Mouse (Mus musculus): ENCODE results near the gene Brip1. TPM values are rescaled to one million over a fixed set of nuclear protein-coding genes. Genes with fewer than 3 reads are reported as not detected.

The Brip1 gene
- polyA plus RNA-seq, 1 experiment from 2014 or later = 2.6 TPM

DNA sequence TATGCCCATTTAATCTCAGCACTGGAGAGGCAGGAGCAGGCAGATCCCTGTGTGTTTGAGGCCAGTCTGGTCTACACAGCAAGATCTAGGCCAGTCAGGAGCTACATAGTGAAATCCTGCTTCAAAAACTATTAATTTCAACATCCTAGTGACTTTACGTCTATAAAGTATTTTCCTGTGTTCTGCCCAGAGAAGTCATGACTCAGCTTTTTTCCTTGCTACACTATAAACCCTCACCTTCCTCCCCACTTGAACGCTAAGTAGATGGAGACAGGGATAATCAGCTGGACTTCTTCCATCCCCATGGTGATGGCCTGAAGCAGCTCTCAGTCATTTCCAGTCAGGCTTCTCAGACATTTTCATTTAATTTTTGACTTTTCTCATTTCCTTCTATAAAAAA lies 187.9 kb downstream of the Brip1 start:
- 52% methylated on average over 2 of the region's 2 CpGs for WGBS
- no peaks in the 10 kb centered on the region for H3K27me3 ChIP-seq (ENCODE audit: control insufficient read depth, insufficient read depth, low read length)
- no peak for TF ChIP-seq EP300 (optimal IDR thresholded peaks at IDR 0.05)
- TF ChIP-seq CTCF (IDR thresholded peaks at IDR 0.05; ENCODE audit: low read depth) = no peak
- H3K36me3 ChIP-seq (ENCODE audit: control insufficient read depth, insufficient read depth, low read length) = no peaks in the 10 kb centered on the region
- H3K4me3 ChIP-seq (ENCODE audit: low read depth, low read length) = no peak overlapping the region
- no peak overlapping the region for H3K4me2 ChIP-seq (replicated peaks; ENCODE audit: low read depth)
- no peak overlapping the region for H3K27ac ChIP-seq (replicated peaks)
- H3K9me3 ChIP-seq (ENCODE audit: control insufficient read depth, low read length) = no peaks in the 10 kb centered on the region
- DNase-seq (ENCODE audit: low spot score) = no peak
- ATAC-seq (ENCODE audit: low FRiP score, low TSS enrichment) = no peak
- no peaks in the 10 kb centered on the region for H3K4me1 ChIP-seq (replicated peaks; ENCODE audit: control insufficient read depth, insufficient read depth)
- H3K9ac ChIP-seq (ENCODE audit: low read length) = no peak overlapping the region

DNA sequence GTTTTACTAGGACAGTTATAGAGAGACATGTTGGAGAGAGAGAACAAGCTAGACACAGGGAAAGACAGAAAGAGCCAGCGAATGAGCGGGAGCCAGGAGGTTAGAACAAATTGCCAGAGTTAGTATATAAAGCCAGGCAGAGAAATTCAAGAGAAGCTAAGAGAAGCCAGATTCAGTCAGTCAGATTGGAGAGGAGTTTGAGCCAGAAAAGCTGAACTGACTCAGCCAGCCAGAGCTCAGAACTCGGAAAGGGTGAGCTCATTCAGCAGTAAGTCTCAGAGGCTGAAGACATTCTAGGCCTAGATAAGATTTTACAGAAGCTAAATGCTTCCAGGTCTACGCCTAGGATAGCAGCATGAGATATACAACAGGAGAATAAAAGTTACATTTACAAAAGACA lies 190.5 kb downstream of the Brip1 start:
- Histone ChIP-seq H3K4me1 (replicated peaks; ENCODE audit: control insufficient read depth, insufficient read depth) (no peaks in the 10 kb centered on the region), H3K27me3 (ENCODE audit: control insufficient read depth, insufficient read depth, low read length) (no peaks in the 10 kb centered on the region), H3K9me3 (ENCODE audit: control insufficient read depth, low read length) (no peaks in the 10 kb centered on the region), H3K36me3 (ENCODE audit: control insufficient read depth, insufficient read depth, low read length) (no peaks in the 10 kb centered on the region), H3K4me3 (ENCODE audit: low read depth, low read length) (no peak overlapping the region), H3K9ac (ENCODE audit: low read length) (no peak overlapping the region), H3K27ac (replicated peaks) (no peak overlapping the region), H3K4me2 (replicated peaks; ENCODE audit: low read depth) (no peak overlapping the region)
- whole genome bisulfite sequencing = 73% methylated on average over 4 of the region's 4 CpGs
- no peak for TF ChIP-seq EP300 (optimal IDR thresholded peaks at IDR 0.05)
- TF ChIP-seq CTCF (IDR thresholded peaks at IDR 0.05; ENCODE audit: low read depth) = no peak
- DNase-seq (ENCODE audit: low spot score) (no peak), ATAC-seq (ENCODE audit: low FRiP score, low TSS enrichment) (no peak)

DNA sequence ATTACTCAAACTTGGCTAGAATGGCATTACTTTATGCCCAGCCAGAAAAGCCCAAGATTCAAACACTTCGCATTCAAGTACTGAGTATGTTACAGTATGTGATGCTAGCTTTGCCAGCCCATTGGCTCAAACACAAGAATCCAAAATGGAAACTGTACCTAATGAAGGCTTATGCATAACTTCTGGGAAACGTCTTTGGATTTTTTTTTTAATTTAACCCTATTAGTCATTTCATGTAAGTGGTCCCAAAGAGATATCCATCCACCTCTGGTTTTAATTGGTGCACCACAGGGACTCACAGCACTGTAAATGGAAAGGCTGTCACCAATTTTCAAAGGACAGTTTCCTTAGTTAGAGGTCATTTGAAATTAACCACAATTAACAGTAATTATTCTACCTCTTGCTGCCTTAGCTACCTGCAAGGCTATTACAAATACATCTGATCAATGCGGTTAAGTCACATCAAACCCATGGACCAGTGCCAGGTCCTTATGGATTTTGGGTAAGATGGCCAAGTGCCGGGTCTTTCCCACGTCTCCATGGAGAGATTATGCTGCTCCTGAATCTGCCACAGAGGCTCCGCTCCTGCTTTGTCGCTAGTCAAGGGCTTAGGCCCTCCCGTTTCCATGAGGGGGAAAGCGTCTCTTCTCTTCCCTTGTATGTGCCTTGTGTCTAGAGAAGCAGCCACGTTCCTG lies 192.6 kb downstream of the Brip1 start:
- no peak for DNase-seq (ENCODE audit: low spot score)
- Histone ChIP-seq H3K4me3 (ENCODE audit: low read depth, low read length) (no peak overlapping the region), H3K4me1 (replicated peaks; ENCODE audit: control insufficient read depth, insufficient read depth) (no peaks in the 10 kb centered on the region), H3K27ac (replicated peaks) (no peak overlapping the region), H3K9me3 (ENCODE audit: control insufficient read depth, low read length) (no peaks in the 10 kb centered on the region), H3K9ac (ENCODE audit: low read length) (no peak overlapping the region), H3K36me3 (ENCODE audit: control insufficient read depth, insufficient read depth, low read length) (no peaks in the 10 kb centered on the region), H3K4me2 (replicated peaks; ENCODE audit: low read depth) (no peak overlapping the region), H3K27me3 (ENCODE audit: control insufficient read depth, insufficient read depth, low read length) (no peaks in the 10 kb centered on the region)
- TF ChIP-seq EP300 (optimal IDR thresholded peaks at IDR 0.05) (no peak), CTCF (IDR thresholded peaks at IDR 0.05; ENCODE audit: low read depth) (no peak)
- 79% methylated on average over 10 of the region's 10 CpGs for WGBS
- ATAC-seq (ENCODE audit: low FRiP score, low TSS enrichment) = no peak

Other genes starting within 250 kb of the Brip1 start
- 4.4 and 6.3 TPM in 2 replicates for gene Ints2, start 56.4 kb upstream of the Brip1 start, polyA plus RNA-seq (2015; fragmentation: Nextera tagmentation; extraction: Ambion mirVana)
- gene Med13, start 156.4 kb upstream of the Brip1 start, polyA plus RNA-seq (2015; fragmentation: Nextera tagmentation; extraction: Ambion mirVana) = 4.4 TPM in 2 replicates

All from stomach, postnatal 0 days (tissue).